Mouse (Mus musculus) liver, embryonic 16.5 days (tissue): ENCODE data around the gene Agrp. TPM values are rescaled to one million over a fixed set of nuclear protein-coding genes. Genes with fewer than 3 reads are reported as not detected.

ENCODE experiments used
- ATAC-seq: fragments of 200-750 bp; cut with Nextera tagmentation; 2 replicates; pipeline ENCODE4 v1.8.0; 2017; ENCODE audit warnings: low read depth, mild to moderate bottlenecking, moderate number of reproducible peaks, moderate library complexity
- H3K27ac ChIP-seq: fragments of 300-500 bp; sonication (generic); 2 replicates; pipeline ENCODE4 v1.5.1; 2014; ENCODE audit warnings: mild to moderate bottlenecking, low read length
- H3K27me3 ChIP-seq: fragments of 300-500 bp; sonication (generic); 2 replicates; pipeline ENCODE4 v1.6.1; 2014; ENCODE audit warnings: low read depth, low read length, mixed read lengths; ENCODE audit not compliant: control insufficient read depth, insufficient read depth
- H3K36me3 ChIP-seq: fragments of 300-500 bp; sonication (generic); 2 replicates; pipeline ENCODE4 v1.6.1; 2014; ENCODE audit warnings: mild to moderate bottlenecking; ENCODE audit not compliant: control insufficient read depth, insufficient read depth
- H3K4me1 ChIP-seq: fragments of 300-500 bp; sonication (generic); 2 replicates; pipeline ENCODE4 v1.6.1; 2014; ENCODE audit warnings: low read depth, low read length, mixed read lengths; ENCODE audit not compliant: control insufficient read depth
- H3K4me2 ChIP-seq: fragments of 300-500 bp; sonication (generic); 2 replicates; pipeline ENCODE4 v1.6.1; 2014; ENCODE audit warnings: low read depth, low read length, mixed read lengths
- H3K4me3 ChIP-seq: fragments of 300-500 bp; sonication (generic); 2 replicates; pipeline ENCODE4 v1.5.1; 2014; ENCODE audit warnings: low read depth, mild to moderate bottlenecking, low read length
- H3K9ac ChIP-seq: fragments of 300-500 bp; sonication (generic); 2 replicates; pipeline ENCODE4 v1.6.1; 2014; ENCODE audit warnings: low read depth, low read length
- H3K9me3 ChIP-seq: fragments of 300-500 bp; sonication (generic); replicated peaks from 2 replicates; pipeline ENCODE4 v1.6.1; 2016; ENCODE audit warnings: low read length; ENCODE audit not compliant: control insufficient read depth
- WGBS: fragments of 180-500 bp; shearing (Covaris S2); extraction: QIAGEN DNeasy Blood & Tissue Kit; methylation state at CpG from one replicate; pipeline ENCODE4 v1.1.7; 2014; ENCODE audit not compliant: insufficient replicate concordance; 5-methylcytosine and 5-hydroxymethylcytosine counted together
- polyA plus RNA-seq: library from polyadenylated mRNA; unstranded; fragments of >200 nt; fragmentation: Nextera tagmentation; extraction: Ambion mirVana; gene quantifications from 2 replicates; pipeline ENCODE4 v1.2.1, GENCODE M21; 2015

The Agrp gene
- polyA plus RNA-seq, 1 experiment from 2014 or later, result not detected

GRCm38 (mm10) chr8:105554087-105554486 is 83.1 kb downstream of the Agrp start:
- Histone ChIP-seq H3K9me3 (no peaks in the 10 kb centered on the region), H3K4me2 (no peak overlapping the region), H3K27me3 (no peaks in the 10 kb centered on the region), H3K4me3 (no peak overlapping the region), H3K4me1 (no peaks in the 10 kb centered on the region; the same call in 1 of the 2 replicates), H3K36me3 (no peaks in the 10 kb centered on the region; the same call in 1 of the 2 replicates), H3K27ac (no peak overlapping the region), H3K9ac (no peak overlapping the region)
- ATAC-seq, result peak; percentile 67

- H3K4me2 ChIP-seq, result no peak overlapping the region
- H3K4me3 ChIP-seq, result no peak overlapping the region
- ATAC-seq, result no peak
- H3K27me3 ChIP-seq, result no peaks in the 10 kb centered on the region
- H3K9ac ChIP-seq, result no peak overlapping the region
- 63% methylated on average over 1 of the region's 1 CpGs for WGBS
- no peaks in the 10 kb centered on the region; the same call in 1 of the 2 replicates for H3K36me3 ChIP-seq
- H3K9me3 ChIP-seq, result no peaks in the 10 kb centered on the region
- no peaks in the 10 kb centered on the region; the same call in 1 of the 2 replicates for H3K4me1 ChIP-seq
- no peak overlapping the region for H3K27ac ChIP-seq
Measured at GRCm38 (mm10) chr8:105552824-105553223, 84.4 kb downstream of the Agrp start.

- Histone ChIP-seq H3K4me1 (no peaks in the 10 kb centered on the region; the same call in 1 of the 2 replicates), H3K4me2 (no peak overlapping the region), H3K27ac (no peak overlapping the region), H3K36me3 (no peaks in the 10 kb centered on the region; the same call in 1 of the 2 replicates), H3K4me3 (no peak overlapping the region), H3K27me3 (no peaks in the 10 kb centered on the region), H3K9me3 (no peaks in the 10 kb centered on the region), H3K9ac (no peak overlapping the region)
- ATAC-seq, result no peak
- WGBS, result 80% methylated on average over 2 of the region's 2 CpGs
Measured at GRCm38 (mm10) chr8:105552032-105552431, 85.2 kb downstream of the Agrp start.

GRCm38 (mm10) chr8:105550083-105550482 is 87.1 kb downstream of the Agrp start:
- Histone ChIP-seq H3K27me3 (no peaks in the 10 kb centered on the region), H3K4me3 (no peak overlapping the region), H3K9me3 (no peaks in the 10 kb centered on the region), H3K4me1 (peaks cover 13% of the 10 kb centered on the region), H3K4me2 (no peak overlapping the region), H3K27ac (no peak overlapping the region), H3K9ac (no peak overlapping the region), H3K36me3 (no peaks in the 10 kb centered on the region; the same call in 1 of the 2 replicates)
- no peak for ATAC-seq
- 49% methylated on average over 2 of the region's 2 CpGs for WGBS

- Histone ChIP-seq H3K27ac (no peak overlapping the region), H3K4me3 (no peak overlapping the region), H3K4me1 (peaks cover 18% of the 10 kb centered on the region), H3K36me3 (no peaks in the 10 kb centered on the region; the same call in 1 of the 2 replicates), H3K9ac (no peak overlapping the region), H3K4me2 (no peak overlapping the region), H3K27me3 (no peaks in the 10 kb centered on the region), H3K9me3 (no peaks in the 10 kb centered on the region)
- WGBS, result 75% methylated on average over 1 of the region's 1 CpGs
- ATAC-seq, result no peak
Measured at GRCm38 (mm10) chr8:105549506-105549905, 87.7 kb downstream of the Agrp start.

- H3K4me3 ChIP-seq, result no peak overlapping the region
- no peak overlapping the region for H3K4me2 ChIP-seq
- no peak for ATAC-seq
- no peaks in the 10 kb centered on the region for H3K9me3 ChIP-seq
- no peaks in the 10 kb centered on the region for H3K27me3 ChIP-seq
- H3K9ac ChIP-seq, result no peak overlapping the region
- H3K4me1 ChIP-seq, result peaks cover 44% of the 10 kb centered on the region
- H3K36me3 ChIP-seq, result no peaks in the 10 kb centered on the region
- H3K27ac ChIP-seq, result no peak overlapping the region
- 82% methylated on average over 6 of the region's 6 CpGs for WGBS
Measured at GRCm38 (mm10) chr8:105546384-105547350, 90.5 kb downstream of the Agrp start.

GRCm38 (mm10) chr8:105545249-105545648 is 91.9 kb downstream of the Agrp start:
- 75% methylated on average over 3 of the region's 3 CpGs for WGBS
- no peak for ATAC-seq
- no peak overlapping the region for H3K4me2 ChIP-seq
- no peak overlapping the region for H3K4me3 ChIP-seq
- H3K36me3 ChIP-seq, result no peaks in the 10 kb centered on the region
- H3K27me3 ChIP-seq, result no peaks in the 10 kb centered on the region
- peaks cover 51% of the 10 kb centered on the region for H3K4me1 ChIP-seq
- no peak overlapping the region for H3K9ac ChIP-seq
- H3K9me3 ChIP-seq, result no peaks in the 10 kb centered on the region
- H3K27ac ChIP-seq, result 0 out of 2 replicates have a peak overlapping the region, but pooled peaks have one; percentile 67

- peak overlapping the region; percentile 67 for H3K27ac ChIP-seq
- H3K4me3 ChIP-seq, result no peak overlapping the region
- 64% methylated on average over 7 of the region's 7 CpGs for WGBS
- no peak for ATAC-seq
- H3K36me3 ChIP-seq, result no peaks in the 10 kb centered on the region
- H3K9me3 ChIP-seq, result no peaks in the 10 kb centered on the region
- peak overlapping the region; percentile 15; the same call in 1 of the 2 replicates for H3K9ac ChIP-seq
- no peaks in the 10 kb centered on the region for H3K27me3 ChIP-seq
- H3K4me1 ChIP-seq, result peaks cover 51% of the 10 kb centered on the region
- H3K4me2 ChIP-seq, result no peak overlapping the region
Measured at GRCm38 (mm10) chr8:105544544-105545205, 92.5 kb downstream of the Agrp start.
